Mouse (Mus musculus): ENCODE data around the gene Nfasc.

The Nfasc gene

DNA sequence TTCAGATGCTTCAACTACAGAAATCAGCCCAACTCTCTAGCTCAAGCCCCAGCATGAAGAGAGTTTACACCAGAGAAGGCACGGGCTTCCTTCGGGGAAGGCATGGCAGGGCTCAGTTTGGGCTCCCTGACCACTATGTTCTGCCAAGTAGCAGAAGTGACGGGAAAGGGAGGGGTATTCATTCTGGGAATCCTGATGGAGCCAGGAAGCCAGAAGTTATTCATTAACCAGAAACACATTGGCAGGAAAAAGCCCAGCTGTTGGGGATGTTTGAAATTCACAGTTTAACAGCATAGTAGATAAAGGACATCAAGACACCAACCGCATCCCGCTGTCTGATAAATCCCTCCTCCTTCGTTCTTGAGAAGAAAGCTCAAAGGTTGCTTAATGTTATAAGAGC, 93.6 kb downstream of the Nfasc start:
- Histone ChIP-seq H3K27me3 (ENCODE audit: control insufficient read depth, insufficient read depth, low read length, poor library complexity, severe bottlenecking) (no peaks in the 10 kb centered on the region), H3K36me3 (ENCODE audit: control insufficient read depth, insufficient read depth, low read length, poor library complexity, severe bottlenecking) (no peaks in the 10 kb centered on the region)
- DNase-seq (ENCODE audit: low read depth, low spot score), result no peak

DNA sequence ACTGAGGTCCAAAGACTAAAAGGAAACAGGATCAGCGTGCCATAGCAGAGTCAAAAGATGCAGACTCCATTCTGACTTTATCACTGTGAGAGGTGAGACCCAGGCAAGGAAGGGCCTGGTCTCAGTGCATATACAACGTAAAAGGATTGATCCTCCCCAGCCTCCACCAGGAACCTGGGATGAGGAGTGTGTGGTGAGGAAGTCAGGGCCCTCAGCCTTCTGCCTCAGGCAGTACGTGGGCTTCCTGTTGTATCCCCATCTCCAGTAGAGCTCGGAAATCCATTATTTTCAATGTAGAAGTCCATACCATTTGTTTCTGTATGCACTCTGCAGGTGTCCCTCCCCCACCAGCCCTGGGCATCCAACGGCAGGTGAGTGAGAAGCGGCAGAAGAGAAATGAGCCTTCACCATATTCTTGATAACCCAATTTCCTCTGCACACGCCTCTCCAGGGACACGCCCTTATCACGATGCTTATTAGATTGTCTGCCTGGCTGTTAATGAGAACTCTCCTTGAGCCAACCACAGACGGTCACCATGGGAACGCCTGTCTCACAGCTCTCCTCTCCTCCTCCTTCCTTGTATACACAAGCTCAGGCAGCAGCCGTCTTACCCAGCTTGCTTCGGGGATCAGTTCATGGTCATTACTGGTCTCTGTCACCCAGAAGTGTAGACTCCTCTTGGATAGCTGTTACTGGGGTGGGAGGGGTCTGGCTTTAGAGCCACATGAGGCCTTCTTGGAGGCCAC, 100.4 kb downstream of the Nfasc start:
- no peaks in the 10 kb centered on the region for H3K36me3 ChIP-seq (ENCODE audit: control insufficient read depth, insufficient read depth, low read length, poor library complexity, severe bottlenecking)
- H3K27me3 ChIP-seq (ENCODE audit: control insufficient read depth, insufficient read depth, low read length, poor library complexity, severe bottlenecking), result no peaks in the 10 kb centered on the region
- no peak for DNase-seq (ENCODE audit: low read depth, low spot score)

DNA sequence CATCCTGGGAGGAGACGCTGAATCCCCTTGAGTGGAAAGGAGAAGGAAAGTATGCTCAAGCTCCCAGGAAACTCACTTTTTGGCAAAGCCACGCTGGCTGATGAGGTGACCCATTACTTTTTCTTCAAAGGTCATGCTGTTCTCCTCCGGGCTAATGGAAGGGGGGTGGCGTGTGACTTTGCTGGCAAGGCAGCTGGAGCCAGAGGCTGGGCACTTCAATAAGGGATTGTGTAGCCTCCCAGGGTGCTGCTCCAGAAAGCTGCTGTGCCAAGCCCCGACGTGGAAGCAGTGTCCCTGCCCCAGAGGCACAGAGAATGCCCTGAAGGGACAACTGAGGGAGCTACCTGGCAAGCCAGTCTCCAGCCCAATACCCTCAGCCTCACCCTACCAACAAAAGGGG, 101.3 kb downstream of the Nfasc start:
- no peaks in the 10 kb centered on the region for H3K36me3 ChIP-seq (ENCODE audit: control insufficient read depth, insufficient read depth, low read length, poor library complexity, severe bottlenecking)
- no peak for DNase-seq (ENCODE audit: low read depth, low spot score)
- no peaks in the 10 kb centered on the region for H3K27me3 ChIP-seq (ENCODE audit: control insufficient read depth, insufficient read depth, low read length, poor library complexity, severe bottlenecking)

DNA sequence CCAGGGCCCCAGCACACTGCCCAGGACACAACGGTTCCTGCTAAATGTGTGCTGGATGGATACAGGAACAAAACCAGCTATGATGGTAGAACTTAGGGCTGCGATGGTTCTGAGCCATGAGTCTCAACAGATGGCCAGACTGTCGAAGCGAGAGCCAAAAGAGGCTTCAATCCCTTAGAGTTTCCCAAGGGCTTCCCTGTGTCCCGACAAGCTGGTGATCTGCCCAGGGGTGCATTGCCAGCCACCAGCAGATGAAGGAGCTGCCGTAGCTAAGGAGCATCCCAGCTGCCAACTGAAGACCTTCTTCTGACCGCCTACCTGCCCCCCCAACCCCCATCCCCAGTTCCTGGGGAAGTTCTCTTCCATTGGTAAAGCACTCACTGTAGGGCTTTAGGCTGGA, 104.3 kb downstream of the Nfasc start:
- no peak for DNase-seq (ENCODE audit: low read depth, low spot score)
- H3K36me3 ChIP-seq (ENCODE audit: control insufficient read depth, insufficient read depth, low read length, poor library complexity, severe bottlenecking), result no peaks in the 10 kb centered on the region
- H3K27me3 ChIP-seq (ENCODE audit: control insufficient read depth, insufficient read depth, low read length, poor library complexity, severe bottlenecking), result no peaks in the 10 kb centered on the region

DNA sequence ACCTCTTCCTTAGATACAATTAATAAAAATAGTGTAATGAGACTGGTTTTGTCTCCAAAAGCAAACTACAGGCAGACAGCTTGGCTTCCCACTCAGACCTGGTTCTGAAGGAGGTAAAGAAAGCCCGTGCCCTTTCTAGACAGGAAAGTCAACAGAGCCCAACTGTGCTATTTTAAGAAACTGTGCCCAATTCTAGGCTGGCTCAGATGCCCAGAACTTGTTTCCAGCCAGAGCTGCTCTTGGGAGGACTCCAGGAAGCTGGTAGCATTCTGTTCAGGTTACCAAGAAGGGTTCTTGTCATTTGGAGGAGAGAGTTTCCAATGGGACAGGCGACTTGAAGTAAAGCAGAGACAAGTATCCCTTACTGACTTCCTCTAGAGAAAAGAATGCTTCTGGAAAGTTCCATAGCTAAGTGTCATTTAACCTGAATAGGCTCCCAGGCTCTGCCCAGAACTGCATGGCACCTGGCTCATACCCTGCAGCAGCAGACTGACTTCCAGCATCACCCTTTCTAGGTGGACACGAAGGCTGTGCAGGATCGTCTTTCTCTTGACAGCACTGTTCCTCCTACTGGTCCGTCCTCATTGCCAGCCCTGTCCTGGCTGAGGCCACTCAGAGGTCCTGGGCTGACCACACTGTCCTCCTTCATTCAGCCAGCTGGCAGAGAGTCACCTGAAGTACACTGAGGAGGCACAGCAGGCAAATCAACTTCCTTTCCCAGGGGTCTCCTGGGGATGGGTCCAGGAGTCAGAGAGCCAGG, 111.8 kb downstream of the Nfasc start:
- no peak for DNase-seq (ENCODE audit: low read depth, low spot score)
- no peaks in the 10 kb centered on the region for H3K36me3 ChIP-seq (ENCODE audit: control insufficient read depth, insufficient read depth, low read length, poor library complexity, severe bottlenecking)

DNA sequence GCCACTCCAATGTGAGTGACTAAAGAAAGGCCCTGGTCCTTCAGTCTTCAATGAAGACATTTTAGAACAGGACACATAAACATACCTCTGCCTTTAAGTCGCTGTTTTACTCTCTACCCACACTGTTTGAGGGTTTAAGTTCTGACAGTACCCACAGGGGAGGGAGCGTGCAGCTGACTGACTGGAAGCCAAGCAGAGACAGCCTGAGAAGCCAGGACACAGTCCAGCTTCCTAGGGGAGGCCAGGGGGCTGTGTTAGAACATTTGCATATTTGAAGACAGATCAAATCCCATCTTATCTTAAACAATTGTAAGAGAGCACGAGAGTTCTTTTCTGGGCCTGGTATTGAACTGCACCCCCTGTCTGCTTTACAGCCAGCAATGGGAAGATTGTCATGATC, 113.0 kb downstream of the Nfasc start:
- Histone ChIP-seq H3K27me3 (ENCODE audit: control insufficient read depth, insufficient read depth, low read length, poor library complexity, severe bottlenecking) (no peaks in the 10 kb centered on the region; the same call in 1 of the 2 replicates), H3K36me3 (ENCODE audit: control insufficient read depth, insufficient read depth, low read length, poor library complexity, severe bottlenecking) (no peaks in the 10 kb centered on the region)
- DNase-seq (ENCODE audit: low read depth, low spot score), result no peak

More for the DNA sequence above, 111.8 kb downstream of the Nfasc start:
- H3K27me3 ChIP-seq (ENCODE audit: control insufficient read depth, insufficient read depth, low read length, poor library complexity, severe bottlenecking), result no peaks in the 10 kb centered on the region; the same call in 1 of the 2 replicates

DNA sequence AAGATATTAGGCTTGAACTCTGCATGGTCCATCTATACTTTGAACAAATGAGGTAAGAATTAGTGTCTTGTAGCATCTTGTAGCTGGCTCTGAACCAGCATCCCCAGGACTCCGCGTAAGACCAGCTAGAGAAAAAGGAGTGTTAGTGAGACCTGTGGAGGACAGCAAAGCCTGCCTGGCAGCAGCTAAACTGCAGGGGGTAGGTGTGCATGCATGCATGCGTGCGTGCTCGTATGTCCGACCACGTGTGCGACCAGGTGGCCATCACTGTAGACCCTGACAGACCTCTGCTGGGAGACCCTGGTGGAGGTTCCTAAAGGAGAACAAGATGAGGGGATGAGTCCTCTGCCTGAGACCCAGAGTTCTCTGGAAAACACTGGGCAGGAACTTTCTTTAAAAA, 113.4 kb downstream of the Nfasc start:
- no peak for DNase-seq (ENCODE audit: low read depth, low spot score)
- H3K36me3 ChIP-seq (ENCODE audit: control insufficient read depth, insufficient read depth, low read length, poor library complexity, severe bottlenecking), result no peaks in the 10 kb centered on the region
- no peaks in the 10 kb centered on the region; the same call in 1 of the 2 replicates for H3K27me3 ChIP-seq (ENCODE audit: control insufficient read depth, insufficient read depth, low read length, poor library complexity, severe bottlenecking)

DNA sequence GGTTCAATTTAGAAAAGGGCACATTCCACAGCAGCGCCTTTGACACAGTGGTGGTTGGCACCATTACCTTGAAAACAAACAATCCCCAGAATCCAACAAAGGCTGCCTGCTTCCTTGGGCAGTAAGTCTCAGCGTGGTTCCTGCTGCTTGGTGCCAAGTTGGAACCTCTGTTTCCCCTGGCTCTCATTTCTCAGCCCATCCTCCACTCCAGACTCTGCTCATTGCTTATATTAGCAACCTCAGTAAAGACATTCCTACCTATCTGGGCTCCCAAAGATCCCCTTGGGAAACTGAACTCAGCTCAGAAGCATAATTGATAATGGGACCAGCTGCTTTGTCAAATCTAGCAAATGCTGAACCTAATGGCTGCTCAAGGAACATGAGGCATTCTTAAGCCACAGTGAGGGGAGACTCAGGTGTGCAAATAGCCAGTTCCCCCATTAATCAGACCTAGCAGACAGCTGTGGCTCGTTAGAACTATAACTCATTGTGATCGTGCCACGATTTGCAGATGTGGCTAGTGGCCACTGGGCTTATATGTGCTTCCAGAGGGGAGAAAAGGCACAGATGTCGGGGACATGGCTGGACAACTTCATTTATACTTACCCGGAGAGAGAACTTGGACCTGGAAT, 115.4 kb downstream of the Nfasc start:
- Histone ChIP-seq H3K27me3 (ENCODE audit: control insufficient read depth, insufficient read depth, low read length, poor library complexity, severe bottlenecking) (no peaks in the 10 kb centered on the region; the same call in 1 of the 2 replicates), H3K36me3 (ENCODE audit: control insufficient read depth, insufficient read depth, low read length, poor library complexity, severe bottlenecking) (no peaks in the 10 kb centered on the region)
- DNase-seq (ENCODE audit: low read depth, low spot score), result no peak

DNA sequence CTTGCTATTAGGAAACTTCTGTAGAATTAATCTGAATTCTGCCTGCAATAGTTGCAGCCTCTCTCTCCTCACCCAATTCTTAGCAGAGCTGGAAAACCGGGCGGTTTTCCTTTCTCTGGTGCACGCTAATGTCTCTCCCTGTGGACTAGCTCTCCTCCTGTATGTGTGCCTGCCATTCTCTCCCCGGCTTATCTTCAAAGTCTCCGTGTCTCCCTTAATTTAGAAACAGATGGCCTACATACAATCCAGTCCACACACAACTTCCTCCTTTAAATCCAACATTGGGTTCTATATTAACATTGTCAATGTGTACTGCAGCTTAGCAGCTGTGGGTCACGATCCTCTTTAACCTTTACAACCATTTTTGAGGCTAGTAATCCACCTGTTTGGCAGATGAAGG, 116.6 kb downstream of the Nfasc start:
- no peaks in the 10 kb centered on the region; the same call in 1 of the 2 replicates for H3K27me3 ChIP-seq (ENCODE audit: control insufficient read depth, insufficient read depth, low read length, poor library complexity, severe bottlenecking)
- H3K36me3 ChIP-seq (ENCODE audit: control insufficient read depth, insufficient read depth, low read length, poor library complexity, severe bottlenecking), result no peaks in the 10 kb centered on the region
- no peak for DNase-seq (ENCODE audit: low read depth, low spot score)

DNA sequence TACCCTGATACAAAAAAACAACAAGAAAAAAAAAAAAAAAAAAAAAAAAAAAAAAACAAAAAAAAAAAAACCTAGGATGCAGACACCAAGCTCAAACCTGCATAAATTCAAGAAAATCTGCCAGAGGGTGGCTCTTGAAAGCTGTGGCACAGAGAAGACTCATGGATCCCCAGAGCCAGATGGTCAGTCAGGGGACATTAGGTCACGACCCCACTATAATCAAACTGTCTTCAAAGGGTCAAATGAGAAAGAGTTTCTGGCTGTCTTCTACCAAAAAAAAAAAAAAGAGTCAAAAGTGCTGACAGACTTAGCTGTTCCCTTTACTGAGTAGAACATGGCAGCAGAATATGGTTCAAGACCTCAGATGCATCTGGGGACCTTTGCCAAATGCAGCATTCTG, 117.1 kb downstream of the Nfasc start:
- DNase-seq (ENCODE audit: low read depth, low spot score), result no peak
- Histone ChIP-seq H3K27me3 (ENCODE audit: control insufficient read depth, insufficient read depth, low read length, poor library complexity, severe bottlenecking) (no peaks in the 10 kb centered on the region; the same call in 1 of the 2 replicates), H3K36me3 (ENCODE audit: control insufficient read depth, insufficient read depth, low read length, poor library complexity, severe bottlenecking) (no peaks in the 10 kb centered on the region)

DNA sequence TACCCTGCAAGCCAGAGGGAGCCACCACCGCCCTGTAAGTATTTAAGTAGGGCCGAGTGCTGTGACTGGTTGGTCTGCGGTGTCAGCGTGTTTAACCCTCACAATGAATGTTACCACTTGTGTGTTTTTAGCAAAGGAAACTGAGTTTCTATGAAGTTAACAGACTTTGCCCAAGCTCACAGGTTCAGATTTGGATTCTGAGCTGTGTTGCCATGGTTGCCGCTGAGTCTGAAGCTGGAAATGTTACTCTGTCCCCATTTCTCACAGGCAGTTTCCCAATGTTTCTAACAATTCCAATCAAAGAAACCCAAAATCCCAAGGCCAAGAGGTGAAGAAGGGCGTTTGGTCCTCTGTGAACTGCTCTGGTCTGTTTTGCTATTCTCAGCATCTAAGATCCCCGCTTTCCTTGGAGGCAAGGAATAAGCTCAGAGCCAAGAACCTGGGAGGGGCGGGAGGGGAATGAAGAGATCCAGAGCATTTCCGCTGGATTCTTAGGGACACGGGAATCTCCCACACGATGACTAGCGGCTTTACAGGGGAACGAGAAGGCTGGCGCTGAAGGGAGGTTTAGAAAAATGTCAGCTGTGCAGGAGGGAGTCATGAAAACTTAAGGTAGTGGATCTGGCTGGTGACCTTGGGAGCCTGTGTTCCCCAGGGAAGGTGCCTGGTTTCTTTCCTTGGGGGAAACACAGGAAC, 117.8 kb downstream of the Nfasc start:
- Histone ChIP-seq H3K27me3 (ENCODE audit: control insufficient read depth, insufficient read depth, low read length, poor library complexity, severe bottlenecking) (no peaks in the 10 kb centered on the region; the same call in 1 of the 2 replicates), H3K36me3 (ENCODE audit: control insufficient read depth, insufficient read depth, low read length, poor library complexity, severe bottlenecking) (no peaks in the 10 kb centered on the region)
- DNase-seq (ENCODE audit: low read depth, low spot score), result no peak

DNA sequence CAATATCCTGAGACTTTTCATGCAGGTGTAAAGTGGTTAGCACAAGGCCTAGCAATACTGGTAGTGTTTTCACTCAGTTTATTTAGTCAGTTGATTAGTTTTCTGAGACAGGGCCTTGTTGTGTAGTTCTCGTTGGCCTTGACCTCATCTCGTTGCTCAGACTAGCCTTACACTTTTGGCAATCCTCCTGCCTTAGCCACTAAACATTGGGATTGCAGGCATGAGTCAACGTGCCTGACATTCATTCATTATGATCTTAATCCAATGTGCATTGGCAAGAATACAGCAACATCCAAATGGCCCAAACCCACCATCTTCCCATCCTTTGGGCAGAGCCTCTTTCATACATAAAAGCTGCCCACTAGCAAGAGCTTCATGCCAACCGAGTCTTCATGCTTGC, 129.5 kb downstream of the Nfasc start:
- Histone ChIP-seq H3K27me3 (ENCODE audit: control insufficient read depth, insufficient read depth, low read length, poor library complexity, severe bottlenecking) (no peaks in the 10 kb centered on the region), H3K36me3 (ENCODE audit: control insufficient read depth, insufficient read depth, low read length, poor library complexity, severe bottlenecking) (no peaks in the 10 kb centered on the region)
- no peak for DNase-seq (ENCODE audit: low read depth, low spot score)

DNA sequence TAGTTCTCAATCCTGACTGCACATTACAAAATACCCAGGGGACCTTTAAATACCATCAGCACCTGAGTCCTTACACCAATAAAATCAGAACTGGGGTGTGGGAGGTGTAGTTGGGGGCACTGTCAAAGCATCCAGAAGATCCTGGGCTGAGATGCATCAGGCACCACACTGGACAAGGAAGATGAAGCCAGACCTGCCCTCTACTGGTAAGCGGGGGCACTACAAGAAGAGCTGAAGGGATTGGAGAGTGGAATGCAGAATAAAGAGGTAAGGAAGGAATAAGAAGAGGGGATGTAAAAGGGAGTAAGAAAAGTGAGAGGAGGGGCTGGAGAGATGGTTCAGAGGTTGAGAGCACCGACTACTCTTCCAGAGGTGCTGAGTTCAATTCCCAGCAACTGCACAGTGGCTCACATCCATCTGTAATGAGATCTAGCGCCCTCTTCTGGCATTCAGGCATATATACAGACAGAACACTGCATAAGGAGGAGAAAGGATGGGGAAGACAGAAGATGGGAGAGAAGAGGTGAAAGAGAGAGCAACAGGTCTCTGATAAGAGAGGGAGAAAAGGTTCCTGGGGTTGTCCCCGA, 132.5 kb downstream of the Nfasc start:
- DNase-seq (ENCODE audit: low read depth, low spot score), result peak; percentile 58
- no peaks in the 10 kb centered on the region for H3K36me3 ChIP-seq (ENCODE audit: control insufficient read depth, insufficient read depth, low read length, poor library complexity, severe bottlenecking)
- no peaks in the 10 kb centered on the region for H3K27me3 ChIP-seq (ENCODE audit: control insufficient read depth, insufficient read depth, low read length, poor library complexity, severe bottlenecking)

DNA sequence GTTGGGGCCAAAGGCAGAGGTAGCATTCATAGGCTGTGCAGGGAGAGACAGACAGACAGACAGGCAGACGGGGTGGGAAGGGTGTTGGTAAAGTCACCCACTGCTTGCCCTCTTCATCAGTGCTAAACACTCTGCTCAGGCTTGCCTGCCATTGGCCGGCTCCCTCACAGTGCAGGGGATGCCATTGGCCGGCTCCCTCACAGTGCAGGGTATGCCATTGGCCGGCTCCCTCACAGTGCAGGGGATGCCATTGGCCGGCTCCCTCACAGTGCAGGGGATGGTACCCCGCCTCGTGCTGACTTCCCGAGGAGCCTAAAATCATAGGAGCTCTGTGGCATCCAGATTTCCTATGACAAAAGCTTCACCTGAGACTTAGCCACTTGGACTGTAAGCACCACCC, 139.4 kb downstream of the Nfasc start:
- Histone ChIP-seq H3K36me3 (ENCODE audit: control insufficient read depth, insufficient read depth, low read length, poor library complexity, severe bottlenecking) (no peaks in the 10 kb centered on the region), H3K27me3 (ENCODE audit: control insufficient read depth, insufficient read depth, low read length, poor library complexity, severe bottlenecking) (no peaks in the 10 kb centered on the region)
- DNase-seq (ENCODE audit: low read depth, low spot score), result no peak
